Mouse (Mus musculus) kidney, postnatal 0 days (tissue): ENCODE results near the gene Clec10a. TPM values are rescaled to one million over a fixed set of nuclear protein-coding genes. Genes with fewer than 3 reads are reported as not detected.
"Not testable (repeated sequence)": the region's sequence is repeated elsewhere in the genome, so short reads cannot be mapped to it uniquely, and the experiment has no call there.

Experiments used
- ATAC-seq: fragments of 200-750 bp; cut with Nextera tagmentation; replicated peaks from 2 replicates; pipeline ENCODE4 v1.8.0; 2017; ENCODE audit warnings: low read depth, moderate number of reproducible peaks, moderate TSS enrichment, moderate library complexity; ENCODE audit not compliant: low FRiP score
- DNase-seq: peaks from one replicate; pipeline ENCODE4 v3.0.0-alpha.2; 2016; ENCODE audit warnings: low spot score
- H3K27ac ChIP-seq: fragments of 300-500 bp; sonication (generic); 2 replicates; pipeline ENCODE4 v1.5.1; 2014; ENCODE audit warnings: mild to moderate bottlenecking
- H3K27me3 ChIP-seq: fragments of 300-500 bp; sonication (generic); 2 replicates; pipeline ENCODE4 v1.6.1; 2014; ENCODE audit warnings: low read length, mixed read lengths; ENCODE audit not compliant: insufficient read depth
- H3K36me3 ChIP-seq: fragments of 300-500 bp; sonication (generic); 2 replicates; pipeline ENCODE4 v1.6.1; 2014; ENCODE audit warnings: low read length, mixed read lengths; ENCODE audit not compliant: insufficient read depth
- H3K4me1 ChIP-seq: fragments of 300-500 bp; sonication (generic); replicated peaks from 2 replicates; pipeline ENCODE4 v1.6.1; 2014; ENCODE audit warnings: antibody characterized with exemption, low read length, mixed read lengths; ENCODE audit not compliant: insufficient read depth
- H3K4me2 ChIP-seq: fragments of 300-500 bp; sonication (generic); 2 replicates; pipeline ENCODE4 v1.6.1; 2014; ENCODE audit warnings: mild to moderate bottlenecking, low read length, moderate library complexity, mixed read lengths
- H3K4me3 ChIP-seq: fragments of 300-500 bp; sonication (generic); replicated peaks from 2 replicates; pipeline ENCODE4 v1.5.1; 2014; ENCODE audit warnings: low read depth, low read length
- H3K9ac ChIP-seq: fragments of 300-500 bp; sonication (generic); 2 replicates; pipeline ENCODE4 v1.6.1; 2014; ENCODE audit warnings: low read depth, low read length
- H3K9me3 ChIP-seq: fragments of 300-500 bp; sonication (generic); replicated peaks from 2 replicates; pipeline ENCODE4 v1.6.1; 2016; ENCODE audit warnings: low read length, inconsistent platforms, mixed read lengths
- CTCF ChIP-seq: IDR thresholded peaks from 2 replicates; pipeline ENCODE4 v1.5.1; 2016; ENCODE audit warnings: antibody characterized with exemption, low read depth, mild to moderate bottlenecking, moderate library complexity
- WGBS: fragments of 180-500 bp; shearing (Covaris S2); extraction: QIAGEN DNeasy Blood & Tissue Kit; methylation state at CpG from one replicate; pipeline ENCODE4 v1.1.7; 2014; 5-methylcytosine and 5-hydroxymethylcytosine counted together
- polyA plus RNA-seq: library from polyadenylated mRNA; unstranded; fragments of >200 nt; fragmentation: Nextera tagmentation; extraction: Ambion mirVana; gene quantifications from 2 replicates; pipeline ENCODE4 v1.2.1, GENCODE M21; 2015

The Clec10a gene
- polyA plus RNA-seq = 0.99 and 1.4 TPM in 2 replicates

GRCm38 (mm10) chr11:70155897-70156296, at the start of gene Clec10a:
Gene Clec10a (plus strand): TSS chr11:70156197.
- not testable (repeated sequence) for H3K27ac ChIP-seq, H3K4me2 ChIP-seq, H3K9ac ChIP-seq, ATAC-seq, H3K36me3 ChIP-seq, H3K4me3 ChIP-seq, H3K4me1 ChIP-seq, DNase-seq, H3K27me3 ChIP-seq, H3K9me3 ChIP-seq
- WGBS = no CpG with 5 or more reads among the region's 5 CpGs

- H3K9me3 ChIP-seq = no peaks in the 10 kb centered on the region
- no peak overlapping the region for H3K9ac ChIP-seq
- TF ChIP-seq CTCF = no peak
- H3K4me2 ChIP-seq = no peak overlapping the region
- DNase-seq (no peak), ATAC-seq (no peak)
- no peak overlapping the region for H3K27ac ChIP-seq
- no peaks in the 10 kb centered on the region for H3K27me3 ChIP-seq
- 77% methylated on average over 8 of the region's 8 CpGs for WGBS
- H3K36me3 ChIP-seq = no peaks in the 10 kb centered on the region
- no peak overlapping the region for H3K4me3 ChIP-seq
- H3K4me1 ChIP-seq = no peaks in the 10 kb centered on the region
These were observed 48.9 kb upstream of the Clec10a start for GRCm38 (mm10) chr11:70107085-70107484.

- Histone ChIP-seq H3K4me2 (no peak overlapping the region), H3K4me1 (no peaks in the 10 kb centered on the region), H3K9ac (no peak overlapping the region), H3K9me3 (no peaks in the 10 kb centered on the region), H3K27ac (no peak overlapping the region), H3K36me3 (no peaks in the 10 kb centered on the region), H3K4me3 (no peak overlapping the region), H3K27me3 (no peaks in the 10 kb centered on the region)
- ATAC-seq (no peak), DNase-seq (no peak)
- 72% methylated on average over 3 of the region's 3 CpGs for WGBS
- peak; percentile 76 for TF ChIP-seq CTCF
These were observed 45.9 kb upstream of the Clec10a start for GRCm38 (mm10) chr11:70110146-70110545.

- no peak for TF ChIP-seq CTCF
- Histone ChIP-seq H3K4me2 (no peak overlapping the region), H3K4me1 (no peaks in the 10 kb centered on the region), H3K27me3 (no peaks in the 10 kb centered on the region), H3K4me3 (no peak overlapping the region), H3K9ac (no peak overlapping the region), H3K36me3 (no peaks in the 10 kb centered on the region), H3K27ac (no peak overlapping the region), H3K9me3 (no peaks in the 10 kb centered on the region)
- 25% methylated on average over 4 of the region's 4 CpGs for WGBS
- DNase-seq = no peak
- ATAC-seq = no peak
These were observed 41.4 kb upstream of the Clec10a start for GRCm38 (mm10) chr11:70114562-70114961.

GRCm38 (mm10) chr11:70115901-70116300, 40.1 kb upstream of the Clec10a start:
- 96% methylated on average over 3 of the region's 3 CpGs for WGBS
- Histone ChIP-seq H3K27me3 (no peaks in the 10 kb centered on the region), H3K36me3 (no peaks in the 10 kb centered on the region), H3K4me2 (no peak overlapping the region), H3K9ac (no peak overlapping the region), H3K4me3 (no peak overlapping the region), H3K9me3 (no peaks in the 10 kb centered on the region), H3K4me1 (no peaks in the 10 kb centered on the region), H3K27ac (no peak overlapping the region)
- DNase-seq (no peak), ATAC-seq (no peak)
- TF ChIP-seq CTCF = no peak

- H3K4me3 ChIP-seq = no peak within 1 kb of the TSS
- no peak within 1 kb of the TSS for H3K4me2 ChIP-seq
- no peak for TF ChIP-seq CTCF
- H3K9ac ChIP-seq = no peak within 1 kb of the TSS
- no peak within 1 kb of the TSS for H3K27ac ChIP-seq
- no peaks in the 10 kb centered on the region for H3K27me3 ChIP-seq
- H3K9me3 ChIP-seq = no peaks in the 10 kb centered on the region
- no peaks in the 10 kb centered on the region for H3K4me1 ChIP-seq
- H3K36me3 ChIP-seq = no peaks in the 10 kb centered on the region
- DNase-seq (no peak), ATAC-seq (no peak)
- 74% methylated on average over 9 of the region's 9 CpGs for whole genome bisulfite sequencing
These were observed 26.0 kb upstream of the Clec10a start, which contains the start of gene Mgl2 for GRCm38 (mm10) chr11:70129926-70130379. Gene Mgl2 (plus strand): TSS chr11:70130329.

GRCm38 (mm10) chr11:70135001-70135400, 21.0 kb upstream of the Clec10a start:
- H3K27me3 ChIP-seq, ATAC-seq, H3K9ac ChIP-seq, DNase-seq, H3K4me3 ChIP-seq, H3K36me3 ChIP-seq, H3K4me1 ChIP-seq, H3K27ac ChIP-seq, H3K4me2 ChIP-seq, H3K9me3 ChIP-seq: not testable (repeated sequence)
- 65% methylated on average over 3 of the region's 3 CpGs for WGBS

- H3K9me3 ChIP-seq, H3K36me3 ChIP-seq, H3K4me2 ChIP-seq, H3K4me3 ChIP-seq, H3K4me1 ChIP-seq, ATAC-seq, H3K27me3 ChIP-seq, DNase-seq, H3K9ac ChIP-seq, H3K27ac ChIP-seq: not testable (repeated sequence)
- WGBS = 81% methylated on average over 8 of the region's 8 CpGs
These were observed 20.1 kb upstream of the Clec10a start for GRCm38 (mm10) chr11:70135925-70136324.
